Mouse (Mus musculus) intestine, embryonic 14.5 days (tissue): ENCODE data around the gene Def8. TPM values are rescaled to one million over a fixed set of nuclear protein-coding genes. Genes with fewer than 3 reads are reported as not detected.

Source experiments
- ATAC-seq: fragments of 200-750 bp; cut with Nextera tagmentation; replicated peaks from 2 replicates; pipeline ENCODE4 v1.8.0; 2017; ENCODE audit warnings: low read depth, moderate number of reproducible peaks, moderate TSS enrichment, moderate library complexity; ENCODE audit not compliant: low FRiP score, low TSS enrichment
- DNase-seq: peaks from one replicate; pipeline ENCODE4 v3.0.0-alpha.2; 2018; ENCODE audit warnings: low spot score
- H3K27ac ChIP-seq: fragments of 300-500 bp; sonication (generic); 2 replicates; pipeline ENCODE4 v1.5.1; 2014; ENCODE audit warnings: low read depth, mild to moderate bottlenecking, control low read depth
- H3K27me3 ChIP-seq: fragments of 300-500 bp; sonication (generic); replicated peaks from 2 replicates; pipeline ENCODE4 v1.6.1; 2014; ENCODE audit warnings: low read length, control low read depth; ENCODE audit not compliant: control insufficient read depth, insufficient read depth
- H3K36me3 ChIP-seq: fragments of 300-500 bp; sonication (generic); 2 replicates; pipeline ENCODE4 v1.6.1; 2014; ENCODE audit warnings: low read length, control low read depth; ENCODE audit not compliant: control insufficient read depth, insufficient read depth
- H3K4me1 ChIP-seq: fragments of 300-500 bp; sonication (generic); replicated peaks from 2 replicates; pipeline ENCODE4 v1.6.1; 2014; ENCODE audit warnings: low read length, control low read depth, mixed read lengths; ENCODE audit not compliant: control insufficient read depth, insufficient read depth
- H3K4me2 ChIP-seq: fragments of 300-500 bp; sonication (generic); 2 replicates; pipeline ENCODE4 v1.6.1; 2014; ENCODE audit warnings: low read length
- H3K4me3 ChIP-seq: fragments of 300-500 bp; sonication (generic); 2 replicates; pipeline ENCODE4 v1.5.1; 2014; ENCODE audit warnings: low read depth, low read length, control low read depth, mixed read lengths
- H3K9ac ChIP-seq: fragments of 300-500 bp; sonication (generic); 2 replicates; pipeline ENCODE4 v1.6.1; 2014; ENCODE audit warnings: mild to moderate bottlenecking, low read length
- H3K9me3 ChIP-seq: fragments of 300-500 bp; sonication (generic); 2 replicates; pipeline ENCODE4 v1.6.1; 2016; ENCODE audit warnings: low read length, control low read depth; ENCODE audit not compliant: control insufficient read depth
- WGBS: fragments of 180-500 bp; shearing (Covaris S2); extraction: QIAGEN DNeasy Blood & Tissue Kit; methylation state at CpG from one replicate; pipeline ENCODE4 v1.1.7; 2014; 5-methylcytosine and 5-hydroxymethylcytosine counted together
- polyA plus RNA-seq: library from polyadenylated mRNA; unstranded; fragments of >200 nt; fragmentation: Nextera tagmentation; extraction: Ambion mirVana; gene quantifications from 2 replicates; pipeline ENCODE4 v1.2.1, GENCODE M21; 2014

Def8 gene
- polyA plus RNA-seq, 1 experiment from 2014 or later, result 32.6 TPM

- peaks cover 91% of the 10 kb centered on the region for H3K36me3 ChIP-seq
- WGBS, result 97% methylated on average over 6 of the region's 6 CpGs
- H3K9ac ChIP-seq, result no peak overlapping the region
- H3K9me3 ChIP-seq, result peaks cover 5% of the 10 kb centered on the region; the same call in 1 of the 2 replicates
- no peak for ATAC-seq
- no peaks in the 10 kb centered on the region for H3K27me3 ChIP-seq
- DNase-seq, result no peak
- no peak overlapping the region for H3K27ac ChIP-seq
- no peak overlapping the region for H3K4me3 ChIP-seq
- no peaks in the 10 kb centered on the region for H3K4me1 ChIP-seq
- H3K4me2 ChIP-seq, result no peak overlapping the region
These were observed 80.6 kb downstream of the Def8 start for GRCm38 (mm10) chr8:123503801-123504467.

GRCm38 (mm10) chr8:123504591-123505195, 81.4 kb downstream of the Def8 start:
- ATAC-seq (no peak), DNase-seq (no peak)
- 90% methylated on average over 9 of the region's 9 CpGs for WGBS
- H3K36me3 ChIP-seq, result peaks cover 84% of the 10 kb centered on the region
- H3K9ac ChIP-seq, result no peak overlapping the region
- H3K27ac ChIP-seq, result no peak overlapping the region
- H3K4me2 ChIP-seq, result no peak overlapping the region
- H3K9me3 ChIP-seq, result peaks cover 5% of the 10 kb centered on the region; the same call in 1 of the 2 replicates
- H3K4me1 ChIP-seq, result no peaks in the 10 kb centered on the region
- no peak overlapping the region for H3K4me3 ChIP-seq
- H3K27me3 ChIP-seq, result no peaks in the 10 kb centered on the region

- Histone ChIP-seq H3K4me1 (no peaks in the 10 kb centered on the region), H3K9me3 (peaks cover 5% of the 10 kb centered on the region; the same call in 1 of the 2 replicates), H3K9ac (no peak overlapping the region), H3K27ac (no peak overlapping the region), H3K4me2 (no peak overlapping the region), H3K4me3 (no peak overlapping the region), H3K36me3 (peaks cover 82% of the 10 kb centered on the region), H3K27me3 (no peaks in the 10 kb centered on the region)
- DNase-seq, result no peak
- WGBS, result 80% methylated on average over 4 of the region's 4 CpGs
- no peak for ATAC-seq
These were observed 81.9 kb downstream of the Def8 start for GRCm38 (mm10) chr8:123505267-123505666.

GRCm38 (mm10) chr8:123505695-123506094, 82.4 kb downstream of the Def8 start:
- H3K27ac ChIP-seq, result no peak overlapping the region
- ATAC-seq, result no peak
- 80% methylated on average over 9 of the region's 9 CpGs for WGBS
- no peak overlapping the region for H3K4me3 ChIP-seq
- H3K9ac ChIP-seq, result no peak overlapping the region
- H3K36me3 ChIP-seq, result peaks cover 77% of the 10 kb centered on the region
- H3K4me2 ChIP-seq, result no peak overlapping the region
- DNase-seq, result no peak
- peaks cover 5% of the 10 kb centered on the region; the same call in 1 of the 2 replicates for H3K9me3 ChIP-seq
- H3K4me1 ChIP-seq, result no peaks in the 10 kb centered on the region
- no peaks in the 10 kb centered on the region for H3K27me3 ChIP-seq

- H3K36me3 ChIP-seq, result peaks cover 63% of the 10 kb centered on the region
- no peak for DNase-seq
- WGBS, result 91% methylated on average over 5 of the region's 5 CpGs
These were observed 83.8 kb downstream of the Def8 start for GRCm38 (mm10) chr8:123507153-123507552.

GRCm38 (mm10) chr8:123510819-123511218, 87.5 kb downstream of the Def8 start:
- Histone ChIP-seq H3K4me2 (no peak overlapping the region), H3K4me1 (peaks cover 4% of the 10 kb centered on the region; the same call in 1 of the 2 replicates), H3K4me3 (no peak overlapping the region), H3K36me3 (peaks cover 27% of the 10 kb centered on the region), H3K9ac (no peak overlapping the region), H3K27me3 (peaks cover 23% of the 10 kb centered on the region), H3K9me3 (no peaks in the 10 kb centered on the region), H3K27ac (no peak overlapping the region)
- ATAC-seq (no peak), DNase-seq (no peak)
- WGBS, result 78% methylated on average over 5 of the region's 5 CpGs

More at GRCm38 (mm10) chr8:123507153-123507552, 83.8 kb downstream of the Def8 start:
- H3K9ac ChIP-seq, result no peak overlapping the region
- H3K4me2 ChIP-seq, result no peak overlapping the region
- H3K4me1 ChIP-seq, result no peaks in the 10 kb centered on the region
- ATAC-seq, result no peak
- no peak overlapping the region for H3K4me3 ChIP-seq
- no peaks in the 10 kb centered on the region for H3K27me3 ChIP-seq
- H3K27ac ChIP-seq, result no peak overlapping the region
- peaks cover 5% of the 10 kb centered on the region; the same call in 1 of the 2 replicates for H3K9me3 ChIP-seq

Other genes with a start within 250 kb of the Def8 start
- 0.28 and 1.3 TPM in 2 replicates for gene Dpep1, start 237.3 kb upstream of the Def8 start, polyA plus RNA-seq
- 107 and 110 TPM in 2 replicates for gene Chmp1a, start 210.8 kb upstream of the Def8 start, polyA plus RNA-seq
- gene Spata33, start 210.7 kb upstream of the Def8 start, polyA plus RNA-seq, result 3.1 and 3.3 TPM in 2 replicates
- 31.1 and 32.6 TPM in 2 replicates for gene Cdk10, start 198.7 kb upstream of the Def8 start, polyA plus RNA-seq
- gene Spata2l, start 187.3 kb upstream of the Def8 start, polyA plus RNA-seq, result 3.7 and 4.6 TPM in 2 replicates
- gene Zfp276, start 169.3 kb upstream of the Def8 start, polyA plus RNA-seq, result 20.5 and 25.5 TPM in 2 replicates
- 23.2 and 25.9 TPM in 2 replicates for gene Vps9d1, start 169.2 kb upstream of the Def8 start, polyA plus RNA-seq
- gene Fanca, start 105.0 kb upstream of the Def8 start, polyA plus RNA-seq, result 29.8 and 32.0 TPM in 2 replicates
- gene Spire2, start 90.8 kb upstream of the Def8 start, polyA plus RNA-seq, result 1.8 and 2.9 TPM in 2 replicates
- 164 and 170 TPM in 2 replicates for gene Tcf25, start 49.8 kb upstream of the Def8 start, polyA plus RNA-seq
- gene Mc1r, start 16.4 kb upstream of the Def8 start, polyA plus RNA-seq, result not detected in 2 replicates
- 98.5 and 103 TPM in 2 replicates for gene Tubb3, start 12.1 kb upstream of the Def8 start, polyA plus RNA-seq
- gene Afg3l1, start 54.4 kb downstream of the Def8 start, polyA plus RNA-seq, result 36.8 and 40.8 TPM in 2 replicates
- 4.9 and 7.1 TPM in 2 replicates for gene Dbndd1, start 91.9 kb downstream of the Def8 start, polyA plus RNA-seq
- 26.9 and 34.0 TPM in 2 replicates for gene Gas8, start 95.3 kb downstream of the Def8 start, polyA plus RNA-seq
- gene Rhou, start 230.4 kb downstream of the Def8 start, polyA plus RNA-seq, result 8.0 and 8.3 TPM in 2 replicates